Mouse (Mus musculus) testis, adult 2 months (tissue): ENCODE measurements at regions not wholly inside any gene's neighbourhood (a gene's known extent, or its start where the extent isn't known, plus 50 kb on each side); places are given as distances from the start of the nearest gene placed in this dataset.

Experiments used
- CTCF ChIP-seq: fragments of 200-500 bp; IDR thresholded peaks from 2 replicates; pipeline ENCODE4 v1.5.1; 2012; ENCODE audit warnings: low read depth, mild to moderate bottlenecking, inconsistent platforms, low read length, moderate library complexity; ENCODE audit not compliant: control insufficient read depth, insufficient read depth, insufficient replicate concordance
- POLR2A ChIP-seq: fragments of 200-500 bp; IDR thresholded peaks from 2 replicates; pipeline ENCODE4 v1.6.1; 2012; ENCODE audit warnings: low read depth, mild to moderate bottlenecking, inconsistent platforms, low read length, moderate library complexity; ENCODE audit not compliant: control insufficient read depth

DNA sequence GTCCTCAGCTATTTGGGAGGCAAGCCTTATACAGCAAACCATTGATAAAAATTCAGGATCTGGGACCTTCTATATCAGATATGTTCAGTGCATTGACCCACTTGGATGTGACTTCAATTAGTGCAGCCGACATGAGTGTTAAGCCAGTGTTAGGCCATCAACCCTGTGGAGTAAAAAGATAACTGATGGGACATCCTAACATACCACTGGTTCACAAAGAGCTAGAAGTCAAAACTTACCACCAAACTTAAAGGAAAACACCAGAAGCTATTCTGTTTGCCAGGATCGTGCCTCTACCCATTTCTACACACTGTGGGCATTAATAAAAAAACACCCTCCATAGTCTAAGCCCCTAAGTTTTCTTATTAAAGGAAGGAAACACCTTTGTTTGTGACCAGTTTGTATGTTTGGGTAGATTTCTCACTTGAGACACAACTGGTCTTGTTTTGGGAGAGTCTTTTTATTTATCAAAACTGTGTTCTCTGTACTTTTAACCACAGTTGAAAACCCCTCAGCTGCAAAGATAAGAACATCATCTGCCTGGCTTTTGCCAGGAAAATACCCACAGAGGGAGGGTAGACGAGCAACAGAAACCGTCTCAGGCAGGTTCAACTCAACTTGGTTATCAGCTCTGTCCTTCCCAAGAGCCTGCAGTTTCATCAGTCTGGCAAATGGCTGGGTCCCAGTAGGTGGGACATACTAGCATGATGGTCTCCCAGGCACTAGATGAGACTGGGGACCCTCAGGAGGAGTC, 283.5 kb downstream of the Sox4 start:
- TF ChIP-seq CTCF = no peak
- TF ChIP-seq POLR2A = no peak
